Mouse (Mus musculus): ENCODE data around the gene Hoxa11.

Gene Hoxa11

DNA sequence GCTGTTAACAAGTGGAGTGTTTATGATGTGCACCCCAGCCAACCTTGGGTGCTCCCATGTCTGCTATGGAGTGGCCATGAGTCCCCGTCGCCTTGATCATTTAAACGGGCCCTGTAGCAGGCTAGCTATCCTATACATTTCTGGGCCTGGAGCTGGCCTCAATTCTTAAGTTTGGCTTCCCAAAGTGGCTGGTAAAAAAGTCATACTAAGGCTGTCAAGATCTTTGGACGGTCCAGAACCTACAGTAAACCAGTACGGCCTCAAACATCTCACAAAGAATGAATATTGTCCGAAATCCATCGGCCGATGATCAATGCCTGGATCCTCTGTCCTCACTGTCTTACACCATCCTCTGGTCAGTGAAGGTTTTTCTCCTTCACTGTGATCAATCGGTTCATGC is 10.3 kb downstream of the Hoxa11 start:
- in situ Hi-C loops (cut with MboI), result loop anchor here (25.0 kb wide), 1 partner anchor 1423 kb away; no protein-coding TSS in a partner anchor

DNA sequence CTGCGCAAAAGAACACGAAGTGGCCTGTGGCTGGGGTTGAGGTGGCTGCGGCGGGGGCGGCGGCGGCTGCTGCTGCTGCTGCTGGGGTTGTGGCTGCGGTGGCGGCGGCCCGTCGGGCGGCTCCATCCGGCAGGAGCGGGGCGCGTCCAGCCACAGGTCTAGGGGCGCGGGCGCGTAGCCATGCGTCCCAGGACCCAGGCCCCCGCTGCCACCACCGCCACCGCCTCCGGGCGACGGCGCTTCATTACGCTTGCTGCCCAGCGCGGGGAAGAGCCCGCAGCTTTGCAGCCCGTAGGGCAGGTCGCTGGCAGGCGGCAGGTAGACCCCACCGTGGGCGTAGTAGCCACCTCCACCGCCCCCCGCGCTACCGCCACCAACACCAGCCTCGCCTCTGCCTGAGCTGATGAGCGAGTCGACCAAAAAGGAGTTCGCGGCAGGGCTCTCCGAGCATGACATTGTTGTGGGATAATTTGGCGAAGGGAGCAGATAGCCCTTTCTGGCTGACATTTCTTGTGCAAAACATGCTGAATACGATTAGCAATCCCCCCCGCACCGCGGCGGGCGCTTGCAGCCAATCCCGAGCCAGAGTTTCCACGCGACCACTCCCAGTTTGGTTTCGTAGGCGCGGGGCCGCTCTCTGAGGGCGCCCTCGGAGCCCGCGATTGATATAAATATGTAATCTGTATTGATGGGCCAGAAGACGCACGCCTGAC is 11.0 kb downstream of the Hoxa11 start:
- in situ Hi-C loops (cut with MboI), result loop anchor here (25.0 kb wide), 1 partner anchor 1422 kb away; no protein-coding TSS in a partner anchor

DNA sequence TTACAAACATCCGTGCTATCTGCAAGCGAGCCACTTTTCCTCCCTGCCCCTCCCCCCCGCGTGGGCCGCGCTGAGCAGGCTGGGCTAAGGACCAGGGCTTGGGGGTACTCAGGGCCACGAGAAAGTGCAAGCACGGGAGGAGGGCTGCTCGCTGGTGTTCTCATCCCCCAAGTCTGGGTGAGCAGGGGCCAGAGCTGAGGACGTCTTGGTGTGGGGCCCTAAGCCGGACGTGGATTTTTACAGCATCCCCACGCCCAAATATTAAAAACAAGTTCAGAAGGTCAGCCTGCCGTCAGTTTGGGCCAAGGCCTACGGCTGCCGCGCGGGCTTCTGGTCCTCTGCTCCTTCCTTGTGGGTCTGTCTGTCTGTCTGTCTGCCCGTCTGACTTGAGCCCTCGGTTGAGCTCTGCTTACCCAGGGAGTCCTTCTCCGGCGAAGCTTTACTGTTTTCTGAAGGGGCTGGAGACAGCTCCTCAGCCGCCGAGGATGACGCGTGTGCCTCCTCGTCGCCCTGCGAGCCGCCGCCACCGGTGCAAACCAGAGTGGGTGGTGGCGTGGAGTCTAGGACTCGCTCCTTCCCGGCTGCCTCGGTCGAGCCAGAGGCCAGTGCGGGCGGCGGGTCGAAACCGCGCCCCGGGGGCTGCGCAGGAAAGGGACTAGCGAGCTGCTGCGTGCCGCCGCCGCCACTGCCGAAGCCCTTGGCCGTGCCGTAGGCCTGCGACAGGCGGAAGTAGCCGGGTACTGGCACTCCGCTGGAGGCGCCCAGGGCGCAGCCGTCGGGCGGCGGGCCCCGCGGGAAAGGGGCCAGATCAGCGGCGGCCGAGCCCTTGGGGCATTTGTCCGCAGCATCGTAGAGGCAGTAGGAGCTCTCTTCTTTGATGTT is 11.8 kb downstream of the Hoxa11 start:
- in situ Hi-C loops (cut with MboI), result loop anchor here (25.0 kb wide), 1 partner anchor 1421 kb away; no protein-coding TSS in a partner anchor

DNA sequence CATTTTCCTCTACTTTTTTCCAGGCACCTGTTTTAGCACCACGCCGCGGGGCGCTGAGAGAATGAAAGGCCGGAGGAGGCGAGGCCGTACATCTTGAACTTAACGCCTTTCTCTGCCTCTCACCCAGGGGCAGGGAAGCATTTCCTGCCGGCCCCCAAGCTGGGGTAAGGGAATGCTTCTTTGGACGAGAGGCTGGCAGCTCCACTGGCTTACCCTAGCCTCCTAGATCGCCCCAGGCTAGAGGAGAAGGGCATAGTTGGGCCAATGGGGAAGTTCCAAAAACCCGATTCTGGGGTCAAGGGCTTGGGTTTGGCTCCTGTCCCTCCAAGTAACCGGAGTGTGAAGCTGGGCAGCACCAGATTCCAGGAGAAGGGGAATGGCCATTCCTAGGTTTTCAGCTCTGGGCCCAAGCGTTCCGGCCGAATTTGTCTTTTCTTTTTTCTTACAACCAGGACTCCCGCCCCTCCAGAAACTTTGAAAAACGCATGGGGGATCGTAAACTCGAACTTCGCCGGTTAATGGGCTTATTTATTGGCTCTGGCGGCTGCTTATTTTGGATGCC is 12.5 kb downstream of the Hoxa11 start:
- in situ Hi-C loops (cut with MboI), result loop anchor here (25.0 kb wide), 1 partner anchor 1421 kb away; no protein-coding TSS in a partner anchor

DNA sequence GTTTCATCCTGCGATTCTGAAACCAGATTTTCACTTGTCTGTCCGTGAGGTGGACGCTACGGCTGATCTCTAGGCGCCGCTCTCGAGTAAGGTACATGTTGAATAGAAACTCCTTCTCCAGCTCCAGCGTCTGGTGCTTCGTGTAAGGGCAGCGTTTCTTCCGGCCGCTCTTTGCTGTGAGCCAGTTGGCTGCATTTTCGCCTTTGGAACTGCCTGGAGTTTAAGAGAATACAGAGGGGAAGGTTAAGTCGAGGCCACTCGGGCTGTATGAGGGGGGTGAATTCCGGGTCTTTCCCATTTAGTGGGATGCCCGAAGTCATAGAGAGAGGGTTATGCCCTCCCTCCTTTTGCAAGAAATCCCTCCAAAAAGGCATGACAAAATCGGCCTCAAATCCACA is 13.0 kb downstream of the Hoxa11 start:
- in situ Hi-C loops (cut with MboI), result loop anchor here (25.0 kb wide), 1 partner anchor 1420 kb away; no protein-coding TSS in a partner anchor

DNA sequence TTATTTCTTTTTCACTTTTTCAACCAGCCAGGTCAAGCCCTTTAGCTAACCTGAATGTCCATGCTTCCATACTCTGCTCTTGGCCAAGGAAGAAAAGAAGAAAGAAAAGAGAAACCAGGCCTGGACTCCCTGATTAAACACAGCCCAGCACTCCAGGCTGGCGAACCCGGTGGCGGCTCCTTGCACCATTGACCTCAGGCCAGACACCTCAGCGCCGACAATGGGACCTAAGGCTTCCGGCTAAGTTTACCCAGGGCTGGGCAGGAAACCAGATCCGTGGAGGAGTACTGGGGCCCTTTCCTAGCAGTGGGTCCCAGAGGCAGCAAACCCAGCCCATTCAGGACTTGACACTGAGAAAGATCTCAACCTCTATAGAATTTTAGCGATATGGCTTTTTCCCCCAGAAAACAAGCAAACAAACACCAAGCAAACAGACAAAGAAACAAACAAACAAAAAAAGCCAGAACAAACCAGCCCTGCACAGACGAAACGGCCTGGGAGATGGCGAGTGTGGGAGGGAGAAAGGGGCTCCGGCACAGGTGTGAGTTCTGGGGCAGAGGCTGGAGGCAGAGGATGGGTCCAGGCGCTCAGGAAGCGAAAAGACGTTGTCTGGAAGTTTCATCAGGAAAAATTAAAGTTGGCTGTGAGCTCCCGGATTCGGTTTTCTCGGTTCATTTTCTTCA is 13.6 kb downstream of the Hoxa11 start:
- in situ Hi-C loops (cut with MboI), result loop anchor here (25.0 kb wide), 1 partner anchor 1420 kb away; no protein-coding TSS in a partner anchor

DNA sequence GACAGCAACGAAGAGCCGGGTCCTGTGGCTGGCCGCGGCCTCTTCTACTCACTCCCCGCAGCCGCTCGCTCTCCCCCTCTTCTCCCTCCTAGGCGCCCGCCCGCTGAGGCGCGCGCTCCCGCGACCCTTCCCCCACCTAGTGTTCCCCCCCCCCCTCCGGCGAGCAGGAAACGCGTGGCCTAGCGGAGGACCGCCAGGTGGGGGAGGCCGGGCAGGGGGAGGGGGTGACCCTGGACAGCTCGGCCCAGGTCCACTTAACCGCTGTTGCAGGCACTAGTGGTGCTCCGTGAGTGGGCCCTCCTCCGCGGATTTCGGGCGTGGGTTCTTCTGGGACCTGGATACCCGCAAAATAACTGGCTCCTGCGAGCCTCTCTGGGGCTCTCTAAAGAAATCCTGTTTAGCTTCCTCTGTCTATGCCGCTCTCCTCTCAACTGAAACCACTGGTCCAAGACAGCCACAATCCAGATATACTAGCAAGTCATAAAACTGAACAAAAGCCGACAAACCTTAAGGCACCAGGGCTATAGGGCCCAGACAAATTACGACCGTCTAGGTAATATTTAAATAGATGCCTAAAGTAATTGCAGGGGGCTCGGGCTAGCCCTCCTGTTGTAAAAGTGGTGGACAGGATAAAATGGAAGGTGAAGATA is 15.0 kb downstream of the Hoxa11 start, which contains the start of gene Hoxa9:
TSS of gene Hoxa9 (minus strand) at position 574 of the 650 bp plus-strand sequence.
- in situ Hi-C loops (cut with MboI), result loop anchor here (25.0 kb wide), 1 partner anchor 1418 kb away; no protein-coding TSS in a partner anchor

DNA sequence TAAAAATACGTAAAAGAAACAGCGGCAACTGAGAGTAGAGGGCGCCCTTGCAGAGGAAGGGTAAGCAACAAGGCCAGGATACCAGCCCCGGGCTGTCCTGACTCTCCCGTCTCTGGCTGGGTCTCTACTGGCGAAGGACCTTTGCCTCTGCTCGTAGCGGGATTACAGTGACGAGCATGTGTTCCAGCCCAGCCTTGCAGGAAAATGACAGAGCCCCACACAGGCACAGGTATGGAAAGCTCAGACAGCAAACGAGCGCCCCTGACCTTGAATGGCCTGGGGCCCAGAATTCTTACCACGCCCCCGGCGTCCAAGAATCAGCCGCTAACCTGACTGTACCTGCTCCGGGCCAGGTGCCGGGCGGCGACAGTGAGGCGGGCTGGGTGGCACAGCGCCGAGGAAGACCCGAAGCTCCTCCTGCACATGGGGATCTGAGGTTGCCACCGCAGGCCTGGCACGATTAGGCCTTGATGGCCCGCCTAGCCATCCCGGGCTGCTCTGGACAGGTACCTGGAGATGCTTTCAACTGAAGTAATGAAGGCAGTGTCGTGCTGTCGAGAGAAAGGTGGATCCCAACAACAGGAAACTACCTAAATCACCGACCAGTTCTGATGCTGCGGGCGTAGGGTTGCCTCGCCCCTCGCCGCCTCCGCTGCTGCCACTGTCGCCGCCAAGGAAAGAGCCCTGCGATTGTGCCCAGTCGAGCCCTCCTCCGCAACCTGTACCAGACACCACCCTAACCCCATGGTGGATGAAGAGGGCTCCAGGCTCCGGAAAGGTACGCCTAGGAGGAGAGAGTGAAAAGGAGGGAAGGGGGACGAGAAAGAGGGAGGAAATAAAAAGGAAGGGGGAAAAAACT is 15.8 kb downstream of the Hoxa11 start:
- in situ Hi-C loops (cut with MboI), result loop anchor here (5.0 to 25.0 kb wide), 4 partner anchors 645 to 1417 kb away; no protein-coding TSS in a partner anchor

DNA sequence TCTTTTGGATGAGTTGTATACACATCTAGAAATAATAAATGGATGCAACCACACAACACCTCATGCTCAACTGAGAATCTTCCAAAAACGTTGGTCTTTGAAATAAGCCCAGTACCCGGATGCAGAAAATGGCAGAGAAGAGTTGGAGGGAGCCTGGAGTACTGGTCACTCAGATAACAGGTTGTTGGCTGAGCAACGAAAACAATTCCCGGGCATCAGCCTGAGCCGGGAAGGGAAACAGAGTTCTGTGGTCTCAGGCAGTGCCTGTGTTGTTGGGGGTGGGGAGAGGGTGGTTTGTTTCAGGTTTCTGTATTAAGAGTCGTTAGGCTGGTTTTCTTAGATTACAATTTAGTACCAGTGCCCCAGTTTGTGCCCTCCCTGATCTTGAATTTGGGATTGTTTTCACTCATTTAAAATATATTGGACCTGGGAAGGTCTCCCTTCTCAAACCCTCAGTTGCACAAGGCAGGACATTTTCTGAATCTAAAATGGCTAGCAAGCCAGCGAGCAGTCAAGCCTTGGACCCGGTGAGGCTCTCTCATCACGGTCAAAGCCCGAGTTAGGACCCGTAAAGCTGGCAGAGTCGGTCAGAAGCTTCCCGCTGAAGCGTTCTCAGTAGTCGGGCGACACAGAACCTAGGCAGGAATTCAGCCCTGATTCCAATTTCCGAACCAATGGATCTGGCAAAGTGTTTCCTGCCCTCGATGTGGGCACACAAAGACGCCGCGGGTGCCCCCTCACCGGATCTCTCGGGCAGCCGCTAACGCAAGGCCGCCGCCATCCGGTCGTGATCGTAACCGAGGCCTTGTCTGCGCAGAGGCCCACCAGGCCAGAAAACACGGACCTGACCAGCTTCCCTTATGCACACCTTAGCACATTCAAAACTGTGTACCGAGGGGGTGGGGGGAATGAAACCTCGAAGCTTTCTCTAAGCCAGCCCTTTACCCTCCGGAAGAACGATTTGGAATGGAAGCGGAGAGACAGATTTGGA is 16.8 kb downstream of the Hoxa11 start:
- in situ Hi-C loops (cut with MboI), result loop anchor here (5.0 to 25.0 kb wide), 4 partner anchors 644 to 1416 kb away; no protein-coding TSS in a partner anchor

DNA sequence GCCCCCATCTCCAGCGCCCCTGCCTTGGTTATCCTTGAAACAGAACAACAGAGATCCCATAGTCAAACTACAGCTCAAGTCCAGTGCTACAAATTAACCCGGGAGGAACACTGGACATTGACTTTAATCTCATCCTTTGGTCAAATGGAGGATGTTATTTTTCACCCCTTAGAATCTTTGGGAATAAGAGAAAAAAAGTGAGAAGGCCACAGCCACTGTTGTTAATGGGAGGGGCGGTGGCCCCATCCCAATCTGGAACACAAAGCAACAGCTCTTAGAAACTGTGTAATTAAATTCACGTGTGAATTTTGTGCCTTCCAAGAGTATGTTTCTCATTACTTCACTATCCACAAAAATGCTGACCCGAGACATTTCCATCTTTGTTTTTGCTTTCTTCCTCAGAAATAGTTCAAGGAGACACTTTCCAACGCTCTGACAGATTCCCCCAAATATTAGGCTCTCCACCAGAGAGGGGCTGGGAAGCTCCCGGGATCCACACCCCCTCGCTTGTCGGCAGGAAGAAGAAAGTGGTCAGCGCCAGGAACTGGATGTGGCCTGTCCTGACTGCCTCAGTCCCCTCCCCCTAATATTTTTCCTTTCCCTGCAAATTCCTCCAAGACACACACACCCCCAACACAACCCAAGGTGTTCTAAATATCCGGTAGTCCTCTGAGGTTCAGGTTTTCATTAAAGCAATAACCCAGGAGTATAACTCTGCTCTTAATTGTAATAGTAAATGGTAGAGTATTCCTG is 18.0 kb downstream of the Hoxa11 start:
- in situ Hi-C loops (cut with MboI), result loop anchor here (5.0 to 25.0 kb wide), 4 partner anchors 643 to 1415 kb away; no protein-coding TSS in a partner anchor

DNA sequence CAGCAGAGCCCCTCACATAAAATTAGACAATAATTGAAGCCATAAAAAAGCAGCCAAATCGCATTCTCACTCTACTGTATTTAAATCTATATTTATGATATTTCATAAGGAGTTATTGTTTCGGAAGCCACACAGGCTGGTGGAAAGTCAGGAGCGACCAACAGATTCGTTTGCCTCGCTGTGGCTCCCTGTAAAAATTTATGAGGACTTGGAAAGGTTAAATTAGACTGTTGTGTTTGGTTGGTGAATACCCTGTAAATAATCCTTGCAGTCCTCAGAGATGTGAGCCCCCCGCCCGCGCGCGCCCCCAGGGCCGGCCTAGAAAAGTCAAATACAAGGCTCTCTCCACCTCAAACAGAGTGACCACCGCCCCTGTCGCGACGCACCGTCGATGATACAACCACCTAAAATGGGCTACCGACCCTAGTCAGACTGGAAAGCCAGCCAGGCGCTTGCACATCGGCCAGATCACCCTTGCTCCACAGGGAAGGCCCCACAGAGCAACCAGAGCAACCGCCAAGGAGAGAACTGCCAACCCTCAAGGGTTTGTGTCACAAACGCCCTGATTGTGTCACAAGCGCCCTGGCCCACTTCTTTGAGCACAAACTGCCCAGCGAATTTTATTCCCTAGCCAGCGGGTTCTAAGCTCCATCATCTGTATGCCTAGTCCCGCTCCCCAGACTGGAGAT is 18.9 kb downstream of the Hoxa11 start:
- in situ Hi-C loops (cut with MboI), result loop anchor here (5.0 to 25.0 kb wide), 4 partner anchors 642 to 1414 kb away; no protein-coding TSS in a partner anchor

DNA sequence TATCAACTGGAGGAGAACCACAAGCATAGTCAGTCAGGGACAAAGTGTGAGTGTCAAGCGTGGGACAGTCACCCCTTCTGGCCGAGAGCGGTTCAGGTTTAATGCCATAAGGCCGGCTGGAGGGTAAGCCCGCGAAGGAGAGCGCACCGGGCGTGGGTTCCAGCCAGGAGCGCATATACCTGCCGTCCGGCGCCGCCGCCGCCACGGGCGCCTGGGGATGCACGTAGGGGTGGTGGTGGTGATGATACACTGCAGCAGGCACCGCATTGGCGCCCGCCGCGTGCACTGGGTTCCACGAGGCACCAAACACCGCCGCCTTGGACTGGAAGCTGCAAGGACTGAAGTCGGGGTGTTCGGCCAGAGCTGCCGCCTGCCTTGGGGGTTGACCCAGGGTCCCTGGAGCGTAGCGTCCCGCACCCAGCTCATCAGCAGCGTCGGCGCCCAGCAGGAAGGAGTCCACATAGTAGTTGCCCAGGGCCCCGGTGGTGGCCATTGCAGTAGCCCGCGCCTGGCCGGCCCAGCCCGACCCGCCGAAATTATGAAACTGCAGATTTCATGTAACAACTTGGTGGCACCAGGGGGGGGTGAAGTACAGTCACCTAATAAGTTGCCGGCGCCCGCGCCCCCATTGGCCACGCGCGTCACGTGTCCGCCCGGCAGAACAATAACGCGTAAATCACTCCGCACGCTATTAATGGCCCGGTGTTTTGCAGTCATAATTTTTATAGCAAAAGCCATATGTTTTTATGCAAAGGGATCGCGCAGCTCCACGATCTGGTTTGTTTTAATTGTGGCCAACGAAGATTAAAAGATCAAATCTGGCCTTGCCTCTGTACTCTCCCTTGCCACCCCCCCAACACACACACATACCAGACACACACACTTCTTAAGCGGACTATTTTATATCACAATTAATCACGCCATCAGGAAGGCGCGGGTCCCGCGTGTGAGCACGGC is 19.7 kb downstream of the Hoxa11 start:
- in situ Hi-C loops (cut with MboI), result loop anchor here (5.0 to 25.0 kb wide), 4 partner anchors 641 to 1414 kb away; no protein-coding TSS in a partner anchor

DNA sequence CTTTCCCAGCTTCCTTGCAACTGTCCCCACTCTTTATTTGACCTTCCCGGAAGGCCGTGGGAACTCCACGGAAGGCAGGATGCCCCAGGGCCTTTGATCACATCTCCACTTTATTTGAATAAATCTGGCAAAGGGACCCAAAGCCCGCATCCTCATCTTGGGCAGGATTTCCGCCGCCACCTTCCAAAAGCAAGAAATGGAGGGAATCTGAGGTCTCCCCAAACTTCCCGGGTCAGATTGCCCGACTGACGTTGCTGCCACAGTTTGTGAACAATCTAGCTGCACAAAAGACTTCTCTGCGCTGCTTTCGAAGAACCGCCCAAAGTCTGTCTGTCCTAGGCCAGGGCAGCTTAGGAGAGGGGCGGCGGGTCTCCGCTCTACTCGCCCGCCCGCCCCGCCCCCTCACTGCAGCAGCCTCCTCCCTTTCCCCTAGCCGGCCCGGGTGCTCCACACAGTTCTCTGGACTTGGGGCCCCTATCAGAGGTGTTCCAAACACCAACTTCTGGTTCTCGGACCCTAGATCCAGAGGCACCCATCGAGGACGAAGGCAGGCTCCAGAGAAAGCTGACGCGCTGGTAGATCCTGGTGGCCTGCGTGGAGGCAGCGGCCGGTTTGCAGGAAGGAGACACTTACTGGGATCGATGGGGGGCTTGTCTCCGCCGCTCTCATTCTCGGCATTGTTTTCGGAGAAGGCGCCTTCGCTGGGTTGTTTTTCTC is 20.6 kb downstream of the Hoxa11 start:
- in situ Hi-C loops (cut with MboI), result loop anchor here (5.0 to 25.0 kb wide), 4 partner anchors 640 to 1413 kb away; no protein-coding TSS in a partner anchor

DNA sequence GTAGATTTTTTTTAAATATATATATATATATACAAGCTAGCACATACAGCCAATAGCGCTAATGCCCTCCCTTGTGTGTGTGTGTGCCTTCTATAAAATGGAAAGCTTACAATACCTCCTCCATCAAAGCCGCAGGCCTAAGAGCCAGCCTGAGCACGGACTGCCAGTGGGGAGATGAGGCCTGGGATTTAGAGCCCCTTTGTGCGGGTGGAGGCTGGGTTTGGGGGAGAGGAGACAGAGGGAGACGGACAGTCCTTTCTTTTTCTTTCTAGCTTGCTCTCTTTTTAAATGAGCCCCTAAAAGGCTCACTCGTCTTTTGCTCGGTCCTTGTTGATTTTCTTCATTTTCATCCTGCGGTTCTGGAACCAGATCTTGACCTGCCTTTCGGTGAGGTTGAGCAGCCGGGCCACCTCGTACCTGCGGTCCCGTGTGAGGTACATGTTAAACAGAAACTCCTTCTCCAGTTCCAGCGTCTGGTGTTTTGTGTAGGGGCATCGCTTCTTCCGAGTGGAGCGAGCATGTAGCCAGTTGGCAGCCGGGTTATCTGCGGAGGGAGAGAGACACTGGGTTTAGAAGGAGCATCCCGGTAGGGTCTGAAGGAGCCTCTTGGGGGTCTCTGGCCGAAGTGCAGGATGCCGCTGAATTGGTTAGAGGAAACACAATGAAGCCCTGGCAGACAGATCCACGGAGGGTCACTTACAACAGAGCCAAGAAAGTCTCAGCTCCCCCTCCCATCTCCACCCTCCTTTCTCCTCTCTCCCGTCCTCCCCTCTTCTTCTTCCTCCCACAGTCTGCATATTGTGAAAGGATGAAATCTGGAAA is 21.5 kb downstream of the Hoxa11 start:
- in situ Hi-C loops (cut with MboI), result loop anchor here (10.0 kb wide), 2 partner anchors 639 to 839 kb away; no protein-coding TSS in a partner anchor

Data from mature B cell (primary cell).